In the genomic region with DNA sequence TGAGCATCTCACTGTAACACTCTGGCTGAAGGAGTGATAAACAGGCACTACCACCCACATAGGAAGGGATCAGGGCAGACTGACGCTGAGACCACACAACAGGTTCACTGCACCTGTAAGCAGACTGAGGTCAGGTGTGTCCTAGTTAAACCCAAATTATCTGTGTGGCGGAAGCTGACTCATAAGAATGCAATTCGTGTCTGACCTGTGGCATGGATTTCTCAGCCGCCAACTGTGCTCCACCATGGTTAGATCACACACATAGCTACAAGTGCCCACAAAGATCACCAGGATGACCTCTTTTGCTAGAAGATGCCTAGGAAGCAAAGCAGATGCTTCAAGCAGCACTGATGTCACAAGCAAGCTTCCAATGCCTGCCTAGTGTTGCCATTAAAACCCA, we compare ENCODE assay signal across 19 mouse cellular contexts.
DNase-seq lines count a peak whose midpoint lies in the region; ATAC-seq and TF ChIP-seq lines count a peak whose summit lies in the region.
"Had no signal": no experiment of that assay in that cellular context is flagged by ENCODE, and none has a peak within 500 bp of the region (broad histone marks: within the 10 kb centered on the region; RNA-seq: fewer than 3 reads in every experiment).

No protein-coding gene starts in this region.

- H3K9ac ChIP-seq in hindbrain, postnatal 0 days (replicated peaks; ENCODE audit: low read length): no peak overlapping the region
- H3K9ac ChIP-seq: forebrain, embryonic 13.5 days; heart, embryonic 13.5 days; hindbrain, embryonic 13.5 days had no signal

- no peaks in the 10 kb centered on the region for H3K4me1 ChIP-seq in hindbrain, postnatal 0 days (ENCODE audit: insufficient read depth, low read length)
- 0 out of 2 replicates have a peak, but pooled peaks cover 3% of the 10 kb centered on the region for H3K4me1 ChIP-seq in hindbrain, embryonic 10.5 days (replicated peaks)
- peaks cover 20% of the 10 kb centered on the region for H3K4me1 ChIP-seq in olfactory bulb, adult 2 months (ENCODE audit: control insufficient read depth, insufficient read depth, low read length)
- H3K4me1 ChIP-seq: forebrain, embryonic 10.5 days; forebrain, embryonic 13.5 days; hindbrain, embryonic 13.5 days had no signal

- TF ChIP-seq POLR2A in olfactory bulb, adult 2 months (IDR thresholded peaks at IDR 0.05; ENCODE audit: insufficient read depth, low read depth, low read length): no peak

- H3K27ac ChIP-seq in hindbrain, postnatal 0 days: no peak overlapping the region
- no peak overlapping the region for H3K27ac ChIP-seq in hindbrain, embryonic 10.5 days
- peak overlapping the region; percentile 78 for H3K27ac ChIP-seq in left cerebral cortex, adult 2 months
- peak overlapping the region; percentile 92 for H3K27ac ChIP-seq in olfactory bulb, adult 2 months (ENCODE audit: insufficient read depth, low read depth, low read length)
- H3K27ac ChIP-seq: forebrain, embryonic 10.5 days; forebrain, embryonic 13.5 days; heart, adult 2 months; heart, embryonic 13.5 days; hindbrain, embryonic 13.5 days had no signal

- CTCF ChIA-PET in Patski (lab: Charles Lee): no interaction called here

- no peaks in the 10 kb centered on the region for H3K36me3 ChIP-seq in hindbrain, postnatal 0 days (ENCODE audit: insufficient read depth, low read length)
- H3K36me3 ChIP-seq in hindbrain, embryonic 10.5 days: no peaks in the 10 kb centered on the region
- H3K36me3 ChIP-seq: forebrain, embryonic 10.5 days; heart, embryonic 10.5 days; heart, embryonic 13.5 days; hindbrain, embryonic 13.5 days had no signal

- WGBS in hindbrain, postnatal 0 days: 86% methylated on average over 4 of the region's 4 CpGs
- 84% methylated on average over 4 of the region's 4 CpGs for WGBS in hindbrain, embryonic 10.5 days
- 58% methylated on average over 4 of the region's 4 CpGs for WGBS in olfactory bulb, adult 2 months

- H3K9me3 ChIP-seq in hindbrain, postnatal 0 days (ENCODE audit: low read length): no peaks in the 10 kb centered on the region
- no peaks in the 10 kb centered on the region for H3K9me3 ChIP-seq in hindbrain, embryonic 10.5 days
- H3K9me3 ChIP-seq: forebrain, embryonic 10.5 days; forebrain, embryonic 13.5 days; heart, embryonic 10.5 days; heart, embryonic 13.5 days; hindbrain, embryonic 13.5 days had no signal

- H3K4me2 ChIP-seq in hindbrain, postnatal 0 days (ENCODE audit: low read depth, low read length): no peak overlapping the region
- H3K4me2 ChIP-seq: forebrain, embryonic 13.5 days; heart, embryonic 13.5 days; hindbrain, embryonic 13.5 days had no signal

- in situ Hi-C loops in Patski (cut with MboI; ENCODE audit: low pct_unique_long_range_greater_than_20kb): no loop called here

- intact Hi-C loops in left cerebral cortex, adult 2 months (cut with DNase I): loop anchor here (2.0 to 10.0 kb wide), 3 partner anchors 81 to 301 kb away; no protein-coding TSS in a partner anchor
- intact Hi-C loops in left cerebral cortex, postnatal 4 days (cut with DNase I): no loop called here

- DNase-seq in hindbrain, postnatal 0 days (ENCODE audit: low spot score): no peak
- DNase-seq in hindbrain, embryonic 10.5 days (ENCODE audit: low spot score): no peak
- no peak for DNase-seq in left cerebral cortex, adult 2 months (ENCODE audit: extremely low spot score in 1 of 2, low spot score in 2 of 2)
- DNase-seq in left cerebral cortex, postnatal 4 days: no peak
- peak; percentile 31 for DNase-seq in Patski (ENCODE audit: low read depth, low spot score)
- DNase-seq in cerebellum, adult 8-10 months: no peak
- no peak for DNase-seq in T-cell, adult 2 months (ENCODE audit: low spot score)
- DNase-seq: cerebellum, adult 18-20 months; cerebellum, postnatal 36 days had no signal

- no peak overlapping the region for H3K4me3 ChIP-seq in hindbrain, postnatal 0 days (ENCODE audit: low read length)
- no peak overlapping the region for H3K4me3 ChIP-seq in hindbrain, embryonic 10.5 days
- H3K4me3 ChIP-seq in left cerebral cortex, adult 2 months: no peak overlapping the region
- no peak overlapping the region for H3K4me3 ChIP-seq in olfactory bulb, adult 2 months (ENCODE audit: insufficient read depth, low read depth, low read length)
- H3K4me3 ChIP-seq: forebrain, embryonic 10.5 days; forebrain, embryonic 13.5 days; heart, adult 2 months; heart, embryonic 10.5 days; heart, embryonic 13.5 days; hindbrain, embryonic 13.5 days had no signal

- ATAC-seq in hindbrain, postnatal 0 days: peak; percentile 12; the same call in 1 of the 2 replicates
- peak; percentile 8 for ATAC-seq in Patski
- ATAC-seq: activated CD4-positive, CD25-positive, alpha-beta regulatory T cell, adult 4 months; forebrain, embryonic 13.5 days; inflammation-experienced regulatory T-cells, adult 6 months; intestine, embryonic 16.5 days had no signal

- H3K27me3 ChIP-seq in hindbrain, postnatal 0 days (ENCODE audit: insufficient read depth, low read length): no peaks in the 10 kb centered on the region
- no peaks in the 10 kb centered on the region for H3K27me3 ChIP-seq in hindbrain, embryonic 10.5 days (ENCODE audit: insufficient read depth, poor library complexity, severe bottlenecking)
- peaks cover 3% of the 10 kb centered on the region for H3K27me3 ChIP-seq in Patski
- H3K27me3 ChIP-seq: forebrain, embryonic 13.5 days; hindbrain, embryonic 13.5 days had no signal

- POLR2A ChIA-PET in Patski (lab: Charles Lee): no interaction called here

- TF ChIP-seq CTCF in hindbrain, postnatal 0 days (IDR thresholded peaks at IDR 0.05; ENCODE audit: low read depth): no peak
- TF ChIP-seq CTCF in left cerebral cortex, adult 2 months (IDR thresholded peaks at IDR 0.05): no peak
- no peak for TF ChIP-seq CTCF in Patski (IDR thresholded peaks at IDR 0.05)
- TF ChIP-seq CTCF in olfactory bulb, adult 2 months (IDR thresholded peaks at IDR 0.05; ENCODE audit: insufficient read depth, low read depth, low read length): no peak

Comparison
In these comparisons a context has a peak if more than half of its experiments do, and no peak if none do; other contexts are left out.
1. H3K27ac ChIP-seq: peak in left cerebral cortex, adult 2 months (single experiment) and olfactory bulb, adult 2 months (single experiment); none in hindbrain, postnatal 0 days (single experiment) and hindbrain, embryonic 10.5 days (single experiment).